Mouse (Mus musculus): ENCODE measurements around the gene Ap2s1. TPM values are rescaled to one million over a fixed set of nuclear protein-coding genes. Genes with fewer than 3 reads are reported as not detected.

The Ap2s1 gene
- total RNA-seq, 1 experiment = 227 TPM

GRCm38 (mm10) chr7:16783224-16783688 is 45.0 kb downstream of the Ap2s1 start:
- peak overlapping the region; percentile 90 to 97 for H3K4me3 ChIP-seq (ENCODE audit: insufficient read depth in 1 of 2, low read depth in 1 of 2, low read length in 2 of 2, poor library complexity in 1 of 2, severe bottlenecking in 1 of 2)
- in situ Hi-C loops (cut with MboI; ENCODE audit: low sequenced_read_pairs in 2 of 2, unreplicated experiment in 2 of 2) = no loop called here
- H3K9me3 ChIP-seq (ENCODE audit: control insufficient read depth, insufficient read depth, low read depth, low read length) = no peaks in the 10 kb centered on the region
- peak overlapping the region; percentile 86 for H3K9ac ChIP-seq (ENCODE audit: insufficient read depth, low read depth, low read length, poor library complexity, severe bottlenecking)
- 0 out of 2 replicates have a peak overlapping the region, but pooled peaks have one; percentile 3 for H3K27ac ChIP-seq (ENCODE audit: insufficient read depth, low read depth, low read length, poor library complexity, severe bottlenecking)
- TF ChIP-seq ZNF384 (IDR thresholded peaks at IDR 0.05; ENCODE audit: low read depth, low read length) (no peak), ZC3H11A (IDR thresholded peaks at IDR 0.05; ENCODE audit: borderline replicate concordance, low read depth, low read length) (no peak), MAFK (IDR thresholded peaks at IDR 0.05; ENCODE audit: insufficient read depth, low read depth, low read length) (no peak), HCFC1 (IDR thresholded peaks at IDR 0.05; ENCODE audit: borderline replicate concordance, insufficient read depth, low read length) (no peak), CHD2 (IDR thresholded peaks at IDR 0.05; ENCODE audit: low read depth, low read length) (no peak)
- peaks cover 2 to 13% of the 10 kb centered on the region in 2 experiments; a peak in 3 of 4 replicates for H3K4me1 ChIP-seq (ENCODE audit: control insufficient read depth in 2 of 2, insufficient read depth in 2 of 2, low read length in 2 of 2, poor library complexity in 1 of 2)
- DNase-seq (ENCODE audit: low read depth, low spot score) = no peak
- H3K36me3 ChIP-seq (ENCODE audit: control insufficient read depth, insufficient read depth, low read length, poor library complexity, severe bottlenecking) = peaks cover 33% of the 10 kb centered on the region

GRCm38 (mm10) chr7:16783758-16784415 is 45.7 kb downstream of the Ap2s1 start:
- peak overlapping the region; percentile 90 to 97 for H3K4me3 ChIP-seq (ENCODE audit: insufficient read depth in 1 of 2, low read depth in 1 of 2, low read length in 2 of 2, poor library complexity in 1 of 2, severe bottlenecking in 1 of 2)
- H3K27ac ChIP-seq (ENCODE audit: insufficient read depth, low read depth, low read length, poor library complexity, severe bottlenecking) = 0 out of 2 replicates have a peak overlapping the region, but pooled peaks have one; percentile 3
- in situ Hi-C loops (cut with MboI; ENCODE audit: low sequenced_read_pairs in 2 of 2, unreplicated experiment in 2 of 2) = no loop called here
- H3K9me3 ChIP-seq (ENCODE audit: control insufficient read depth, insufficient read depth, low read depth, low read length) = no peaks in the 10 kb centered on the region
- TF ChIP-seq ZNF384 (IDR thresholded peaks at IDR 0.05; ENCODE audit: low read depth, low read length) = no peak
- TF ChIP-seq HCFC1 (IDR thresholded peaks at IDR 0.05; ENCODE audit: borderline replicate concordance, insufficient read depth, low read length) = no peak
- TF ChIP-seq CHD2 (IDR thresholded peaks at IDR 0.05; ENCODE audit: low read depth, low read length) = no peak
- TF ChIP-seq ZC3H11A (IDR thresholded peaks at IDR 0.05; ENCODE audit: borderline replicate concordance, low read depth, low read length) = no peak
- TF ChIP-seq MAFK (IDR thresholded peaks at IDR 0.05; ENCODE audit: insufficient read depth, low read depth, low read length) = no peak
- peak overlapping the region; percentile 86 for H3K9ac ChIP-seq (ENCODE audit: insufficient read depth, low read depth, low read length, poor library complexity, severe bottlenecking)
- H3K4me1 ChIP-seq (ENCODE audit: control insufficient read depth in 2 of 2, insufficient read depth in 2 of 2, low read length in 2 of 2, poor library complexity in 1 of 2) = peaks cover 2 to 13% of the 10 kb centered on the region in 2 experiments; a peak in 3 of 4 replicates
- DNase-seq (ENCODE audit: low read depth, low spot score) = no peak
- H3K36me3 ChIP-seq (ENCODE audit: control insufficient read depth, insufficient read depth, low read length, poor library complexity, severe bottlenecking) = peaks cover 34% of the 10 kb centered on the region

GRCm38 (mm10) chr7:16784498-16784976 is 46.3 kb downstream of the Ap2s1 start:
- TF ChIP-seq ZC3H11A (IDR thresholded peaks at IDR 0.05; ENCODE audit: borderline replicate concordance, low read depth, low read length) (no peak), CHD2 (IDR thresholded peaks at IDR 0.05; ENCODE audit: low read depth, low read length) (no peak), MAFK (IDR thresholded peaks at IDR 0.05; ENCODE audit: insufficient read depth, low read depth, low read length) (no peak), ZNF384 (IDR thresholded peaks at IDR 0.05; ENCODE audit: low read depth, low read length) (no peak), HCFC1 (IDR thresholded peaks at IDR 0.05; ENCODE audit: borderline replicate concordance, insufficient read depth, low read length) (no peak)
- Histone ChIP-seq H3K9me3 (ENCODE audit: control insufficient read depth, insufficient read depth, low read depth, low read length) (no peaks in the 10 kb centered on the region), H3K9ac (ENCODE audit: insufficient read depth, low read depth, low read length, poor library complexity, severe bottlenecking) (peak overlapping the region; percentile 86), H3K27ac (ENCODE audit: insufficient read depth, low read depth, low read length, poor library complexity, severe bottlenecking) (peak overlapping the region; percentile 85; the same call in 1 of the 2 replicates), H3K4me3 (ENCODE audit: insufficient read depth in 1 of 2, low read depth in 1 of 2, low read length in 2 of 2, poor library complexity in 1 of 2, severe bottlenecking in 1 of 2) (peak overlapping the region; percentile 90 to 97), H3K36me3 (ENCODE audit: control insufficient read depth, insufficient read depth, low read length, poor library complexity, severe bottlenecking) (peaks cover 38% of the 10 kb centered on the region), H3K4me1 (ENCODE audit: control insufficient read depth in 2 of 2, insufficient read depth in 2 of 2, low read length in 2 of 2, poor library complexity in 1 of 2) (peaks cover 0 to 11% of the 10 kb centered on the region in 2 experiments; a peak in 3 of 4 replicates)
- in situ Hi-C loops (cut with MboI; ENCODE audit: low sequenced_read_pairs in 2 of 2, unreplicated experiment in 2 of 2) = no loop called here
- DNase-seq (ENCODE audit: low read depth, low spot score) = no peak

GRCm38 (mm10) chr7:16785541-16786083 is 47.4 kb downstream of the Ap2s1 start:
- H3K27ac ChIP-seq (ENCODE audit: insufficient read depth, low read depth, low read length, poor library complexity, severe bottlenecking) = no peak overlapping the region
- H3K9me3 ChIP-seq (ENCODE audit: control insufficient read depth, insufficient read depth, low read depth, low read length) = no peaks in the 10 kb centered on the region
- no peak for DNase-seq (ENCODE audit: low read depth, low spot score)
- H3K4me3 ChIP-seq (ENCODE audit: insufficient read depth in 1 of 2, low read depth in 1 of 2, low read length in 2 of 2, poor library complexity in 1 of 2, severe bottlenecking in 1 of 2) = no peak overlapping the region
- in situ Hi-C loops (cut with MboI; ENCODE audit: low sequenced_read_pairs in 2 of 2, unreplicated experiment in 2 of 2) = no loop called here
- peaks cover 45% of the 10 kb centered on the region for H3K36me3 ChIP-seq (ENCODE audit: control insufficient read depth, insufficient read depth, low read length, poor library complexity, severe bottlenecking)
- TF ChIP-seq ZNF384 (IDR thresholded peaks at IDR 0.05; ENCODE audit: low read depth, low read length) = no peak
- TF ChIP-seq MAFK (IDR thresholded peaks at IDR 0.05; ENCODE audit: insufficient read depth, low read depth, low read length) = no peak
- TF ChIP-seq CHD2 (IDR thresholded peaks at IDR 0.05; ENCODE audit: low read depth, low read length) = no peak
- TF ChIP-seq HCFC1 (IDR thresholded peaks at IDR 0.05; ENCODE audit: borderline replicate concordance, insufficient read depth, low read length) = no peak
- TF ChIP-seq ZC3H11A (IDR thresholded peaks at IDR 0.05; ENCODE audit: borderline replicate concordance, low read depth, low read length) = no peak
- H3K4me1 ChIP-seq (ENCODE audit: control insufficient read depth in 2 of 2, insufficient read depth in 2 of 2, low read length in 2 of 2, poor library complexity in 1 of 2) = peaks cover 0 to 9% of the 10 kb centered on the region in 2 experiments; a peak in 2 of 4 replicates
- H3K9ac ChIP-seq (ENCODE audit: insufficient read depth, low read depth, low read length, poor library complexity, severe bottlenecking) = no peak overlapping the region
